Mouse (Mus musculus) heart, adult 9 months (tissue): ENCODE data around the gene H2-Oa.

Experiments used
- DNase-seq, 2 experiments: peaks; one replicate each; pipeline ENCODE4 v3.0.0; 2022; ENCODE audit warnings: low spot score in 2 of 2

Gene H2-Oa

GRCm38 (mm10) chr17:34122188-34122984 lies 30.2 kb downstream of the H2-Oa start, which contains the start of gene Brd2:
Gene Brd2 (minus strand): TSS chr17:34122634.
- peak; percentile 98 for DNase-seq

DNA sequence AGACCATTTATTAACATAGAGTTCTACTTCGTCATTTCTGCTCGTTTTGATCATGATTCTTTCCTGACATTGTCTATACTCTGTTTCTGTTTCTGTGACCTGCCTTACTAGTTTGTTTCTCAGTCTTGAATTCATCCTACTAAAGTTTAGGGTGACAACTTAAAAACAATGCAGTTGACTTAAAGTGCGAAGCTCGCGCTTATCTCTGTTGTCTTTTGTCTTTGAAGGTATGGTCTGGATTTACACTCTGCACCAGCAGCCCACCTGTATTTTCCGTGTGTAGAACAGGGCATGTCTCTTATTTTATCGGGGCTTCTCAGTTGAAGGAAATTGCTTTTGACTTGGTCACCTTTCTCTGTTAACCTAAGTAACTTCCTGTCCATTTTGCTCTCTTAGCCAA lies 31.0 kb downstream of the H2-Oa start:
- DNase-seq = no peak

DNA sequence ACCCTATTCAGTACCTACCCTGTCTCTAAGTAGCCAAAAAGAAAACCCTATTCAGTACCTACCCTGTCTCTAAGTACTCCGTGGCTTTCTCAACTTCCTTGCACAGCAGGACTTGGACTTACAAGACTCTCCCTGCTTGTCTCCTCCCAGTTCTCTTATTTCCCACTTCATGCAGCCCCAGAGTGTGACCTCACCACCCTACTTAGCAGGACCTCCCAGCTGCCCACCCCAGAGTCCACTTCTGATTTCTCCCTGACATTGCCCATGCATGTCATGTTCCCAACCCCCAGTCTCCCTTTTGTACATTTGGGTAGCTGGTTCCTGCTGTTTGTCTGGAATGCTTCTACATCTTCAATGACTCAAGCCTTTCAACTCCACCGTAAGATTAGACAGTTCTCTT lies 31.4 kb downstream of the H2-Oa start:
- DNase-seq = peak; percentile 52 to 67

DNA sequence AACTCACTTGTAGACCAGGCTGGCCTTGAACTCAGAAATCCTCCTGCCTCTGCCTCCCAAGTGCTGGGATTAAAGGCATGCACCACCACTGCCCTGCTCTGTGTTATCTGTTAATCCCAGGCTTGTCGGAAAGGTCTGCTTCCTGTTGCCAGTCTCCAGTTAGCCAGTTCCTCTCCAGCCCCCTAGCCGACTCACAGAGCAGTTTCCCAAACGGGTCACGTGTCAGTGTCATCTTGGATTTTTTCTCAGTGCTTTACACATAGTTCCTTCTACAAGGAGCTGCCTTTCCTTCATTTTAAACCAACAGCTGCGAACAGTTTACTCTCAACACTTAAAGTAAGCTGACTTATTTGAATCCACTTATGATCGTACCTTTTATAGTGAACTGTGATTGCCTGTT lies 32.5 kb downstream of the H2-Oa start:
- DNase-seq = no peak

GRCm38 (mm10) chr17:34126826-34127420 lies 34.8 kb downstream of the H2-Oa start:
- DNase-seq = no peak

- no peak for DNase-seq
Measured at GRCm38 (mm10) chr17:34127475-34127874, 35.3 kb downstream of the H2-Oa start.

- no peak for DNase-seq
Measured at GRCm38 (mm10) chr17:34128264-34128937, 36.3 kb downstream of the H2-Oa start.

- DNase-seq = no peak
Measured at GRCm38 (mm10) chr17:34128944-34129791, 37.0 kb downstream of the H2-Oa start.

DNA sequence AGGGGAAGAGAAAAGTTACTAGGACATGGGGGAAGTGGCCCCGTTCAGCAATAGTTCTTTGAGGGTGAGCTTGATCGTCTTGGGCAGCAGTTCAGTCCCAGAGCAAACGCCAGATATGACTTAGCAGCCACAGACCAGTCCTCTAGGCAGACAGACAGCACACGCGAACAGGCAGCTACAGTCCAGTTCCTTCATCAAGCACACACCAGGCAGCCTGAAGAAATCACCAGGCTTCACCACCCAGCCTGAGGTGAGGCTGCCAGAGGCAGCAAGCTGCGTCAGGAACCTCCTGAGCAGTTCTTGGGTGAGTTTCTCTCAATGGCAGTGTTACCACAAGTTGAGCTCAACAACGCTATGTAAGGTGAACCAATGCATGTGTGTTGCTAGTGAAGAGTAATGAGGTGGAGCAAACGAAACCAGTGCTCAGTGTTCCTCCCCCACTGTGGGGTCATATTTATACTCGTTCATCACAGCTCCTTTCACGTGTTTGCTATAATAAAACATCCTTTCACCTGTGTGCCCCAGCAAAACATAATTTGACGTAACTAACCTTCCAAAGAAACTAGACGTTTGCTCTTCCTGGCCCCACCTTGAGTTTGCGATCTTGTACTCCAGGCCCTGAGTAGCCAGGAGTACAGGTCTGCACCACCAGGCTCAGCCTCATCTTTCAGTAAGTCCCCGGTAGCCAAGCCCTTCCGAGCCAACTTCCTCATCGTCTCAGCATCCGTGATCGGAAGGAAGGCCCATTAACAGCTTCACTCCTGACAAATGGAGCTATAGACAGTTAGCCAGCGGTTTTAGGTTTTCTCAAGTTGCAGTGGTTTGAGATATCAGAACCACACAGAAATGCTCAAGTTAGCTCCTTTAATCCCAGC lies 38.2 kb downstream of the H2-Oa start:
- no peak for DNase-seq

DNA sequence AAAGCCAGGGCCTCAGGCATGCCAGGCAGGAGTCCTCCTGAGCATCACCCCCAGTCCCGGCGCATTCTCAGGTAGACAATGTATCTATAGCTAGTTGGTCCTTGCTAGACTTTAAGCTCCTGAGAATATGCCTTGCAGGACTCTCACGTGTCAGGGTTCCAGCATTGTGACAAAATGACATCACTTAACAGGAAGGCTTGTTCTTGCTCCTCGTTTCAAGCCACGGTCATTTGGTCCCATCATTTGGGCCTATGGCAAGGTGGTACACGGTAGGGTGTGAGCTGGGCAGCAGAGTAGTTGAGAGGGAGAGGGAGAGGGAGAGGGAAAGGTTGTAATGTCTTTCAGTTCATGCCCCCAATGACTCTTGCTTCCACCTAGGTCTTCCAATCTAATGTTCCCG lies 39.8 kb downstream of the H2-Oa start:
- DNase-seq = no peak

DNA sequence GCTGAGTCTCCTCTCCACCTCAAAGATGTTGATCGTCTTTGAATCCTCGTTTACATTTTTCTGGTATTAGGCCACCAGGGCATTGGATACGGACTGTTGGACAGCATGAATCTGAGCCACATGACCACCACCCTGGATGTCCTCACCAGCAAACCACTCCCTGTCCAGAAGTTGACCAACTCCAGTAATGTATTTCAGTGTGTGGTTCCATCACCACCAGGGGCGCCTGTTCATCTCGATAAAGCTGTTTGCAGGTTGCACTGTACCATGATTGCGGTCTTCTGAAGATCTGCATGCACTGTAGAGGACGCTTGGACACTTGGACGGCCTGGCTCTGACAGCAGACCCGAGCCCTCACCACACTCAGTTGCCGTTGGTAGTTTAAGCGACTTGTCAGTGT lies 41.1 kb downstream of the H2-Oa start:
- DNase-seq = no peak

GRCm38 (mm10) chr17:34134451-34134850 lies 42.3 kb downstream of the H2-Oa start:
- DNase-seq = no peak

- peak; percentile 99 for DNase-seq
Measured at GRCm38 (mm10) chr17:34135297-34136224, 43.4 kb downstream of the H2-Oa start.

DNA sequence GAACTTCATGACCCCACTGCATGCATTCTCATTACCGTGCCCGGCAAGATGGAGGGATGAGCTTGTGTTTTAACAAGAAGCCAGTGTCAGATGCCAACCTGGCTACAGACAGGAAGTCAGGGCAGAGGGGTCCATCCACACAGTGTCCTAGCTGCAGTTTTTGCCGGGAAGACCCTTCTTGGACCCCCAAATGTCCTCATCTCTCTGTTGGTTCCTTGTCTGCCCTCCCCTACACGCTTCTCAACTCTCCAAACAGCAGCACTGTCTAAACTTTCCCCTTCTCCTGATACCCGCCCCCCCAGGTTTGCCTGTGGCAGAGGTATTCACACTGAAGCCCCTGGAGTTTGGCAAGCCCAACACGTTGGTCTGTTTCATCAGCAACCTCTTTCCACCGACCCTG lies 45.5 kb downstream of the H2-Oa start:
- DNase-seq = no peak

GRCm38 (mm10) chr17:34138655-34139054 lies 46.5 kb downstream of the H2-Oa start:
- DNase-seq = no peak

DNA sequence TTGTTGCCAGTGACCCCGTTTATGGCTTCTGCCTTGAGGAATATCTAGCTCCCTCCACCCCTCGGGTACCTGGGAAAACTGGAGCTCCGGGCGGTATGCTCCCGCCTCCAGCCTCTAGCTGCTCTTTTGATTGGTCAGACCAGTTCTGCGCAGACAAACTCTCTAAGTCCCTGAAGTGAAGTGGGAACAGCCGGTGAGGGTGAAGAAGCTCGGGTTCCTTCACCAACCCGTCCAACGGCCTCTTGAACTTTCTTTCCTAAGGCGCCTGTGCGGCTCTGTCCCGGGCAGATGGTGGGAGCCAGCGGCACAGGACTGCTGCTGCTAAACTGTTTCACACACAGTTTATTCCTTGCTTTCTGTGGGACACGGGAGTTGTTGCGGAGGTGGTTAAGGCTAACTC lies 47.3 kb downstream of the H2-Oa start:
- no peak for DNase-seq

- no peak for DNase-seq
Measured at GRCm38 (mm10) chr17:34140240-34140639, 48.1 kb downstream of the H2-Oa start.

GRCm38 (mm10) chr17:34141448-34141847 lies 49.3 kb downstream of the H2-Oa start:
- DNase-seq = no peak

DNA sequence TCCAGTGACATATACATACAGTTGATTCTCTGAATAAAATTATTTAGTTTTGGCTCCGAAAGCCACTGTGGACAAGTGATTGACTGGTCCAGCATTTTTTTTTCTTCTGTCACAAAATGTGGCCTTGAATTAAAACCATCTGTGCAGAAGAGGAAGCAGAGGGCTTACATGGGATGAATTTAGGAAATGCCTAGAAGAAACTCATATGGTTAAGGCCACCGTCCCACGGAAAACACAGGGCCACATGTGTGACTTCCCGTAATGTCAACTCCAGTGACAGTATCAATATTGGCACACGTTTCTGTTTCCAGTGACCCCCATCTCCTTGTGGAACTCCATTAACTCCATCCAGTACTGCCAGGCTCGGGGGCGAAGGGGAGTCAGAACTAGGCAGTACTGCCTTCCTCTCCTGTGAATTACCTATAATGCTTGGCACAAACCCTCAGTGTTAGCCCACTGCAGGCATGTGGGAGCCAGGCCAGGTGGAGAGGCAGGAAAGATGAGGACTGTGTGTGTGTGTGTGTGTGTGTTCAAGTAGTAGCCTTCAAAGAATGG lies 50.4 kb downstream of the H2-Oa start:
- DNase-seq = no peak

GRCm38 (mm10) chr17:34143033-34143432 lies 50.9 kb downstream of the H2-Oa start, which contains the start of gene H2-DMb2:
Gene H2-DMb2 (plus strand): TSS chr17:34143307.
- DNase-seq = peak; percentile 54 to 86
